Mouse (Mus musculus) telencephalon, adult 2 months (tissue): Measurements from ENCODE around the gene Pdia4.
"Not testable (repeated sequence)": the region's sequence is repeated elsewhere in the genome, so short reads cannot be mapped to it uniquely, and the experiment has no call there.

ENCODE experiments used
- DNase-seq: peaks from one replicate; pipeline ENCODE4 v3.0.0-alpha.2; 2011; ENCODE audit warnings: low read depth, low spot score

The Pdia4 gene

DNA sequence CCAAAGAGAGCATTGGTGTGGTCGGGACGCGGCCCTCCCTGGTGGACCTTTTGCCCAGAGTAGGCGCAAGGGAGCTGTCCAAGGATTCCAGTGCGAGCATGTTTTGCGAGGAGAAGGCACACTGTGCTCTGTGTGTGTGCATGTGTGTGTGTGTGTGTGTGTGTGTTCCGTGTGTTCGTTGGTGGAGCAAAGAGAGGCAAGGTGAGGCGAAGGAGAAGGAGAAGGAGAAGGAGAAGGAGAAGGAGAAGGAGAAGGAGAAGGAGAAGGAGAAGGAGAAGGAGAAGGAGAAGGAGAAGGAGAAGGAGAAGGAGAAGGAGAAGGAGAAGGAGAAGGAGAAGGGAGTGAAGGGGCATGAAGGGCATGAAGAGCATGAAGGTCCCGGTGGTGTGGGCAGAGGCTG is 50.5 kb downstream of the Pdia4 start:
- DNase-seq, result not testable (repeated sequence)

DNA sequence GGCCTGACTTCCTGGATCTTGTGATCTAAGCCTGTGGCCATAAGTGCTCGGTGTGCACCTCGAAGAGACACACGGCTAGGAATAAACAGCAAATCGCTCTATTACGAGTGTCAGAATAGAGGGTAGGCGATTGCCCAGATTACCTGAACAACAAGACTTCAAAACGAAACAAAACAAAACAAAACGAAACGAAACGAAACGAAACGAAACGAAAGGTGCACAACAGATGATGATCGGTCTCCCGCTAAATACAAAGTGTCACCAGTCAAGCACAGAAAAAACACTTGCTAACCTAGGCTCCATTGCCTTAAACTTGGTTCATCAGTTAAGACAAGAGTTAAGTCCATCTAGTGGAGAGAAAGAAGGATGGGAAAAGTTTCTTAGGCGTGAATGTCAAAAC is 53.8 kb downstream of the Pdia4 start:
- not testable (repeated sequence) for DNase-seq

- not testable (repeated sequence) for DNase-seq
These were observed 55.4 kb downstream of the Pdia4 start for GRCm38 (mm10) chr6:47757849-47758248.

- DNase-seq, result not testable (repeated sequence)
These were observed 55.8 kb downstream of the Pdia4 start for GRCm38 (mm10) chr6:47757429-47757828.

DNA sequence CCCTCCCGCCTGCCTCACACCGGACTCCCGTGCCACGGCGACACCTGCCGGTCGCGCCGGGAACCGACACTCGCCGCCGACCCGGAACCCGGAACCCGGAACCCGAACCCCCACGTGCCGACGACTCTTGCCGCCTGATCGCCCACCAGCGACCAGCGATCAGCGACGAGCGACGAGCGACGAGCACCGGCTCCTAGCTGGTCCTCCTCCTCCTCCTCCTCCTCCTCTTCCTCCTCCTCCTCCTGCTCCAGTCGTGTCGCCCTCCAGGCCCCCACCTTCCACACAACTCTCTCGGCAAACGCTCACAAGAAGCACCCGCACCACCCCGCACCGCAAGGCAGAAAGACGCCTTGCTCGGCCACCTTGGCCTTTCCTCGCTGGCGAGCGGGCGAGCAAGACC is 60.1 kb downstream of the Pdia4 start:
- DNase-seq, result not testable (repeated sequence)

DNA sequence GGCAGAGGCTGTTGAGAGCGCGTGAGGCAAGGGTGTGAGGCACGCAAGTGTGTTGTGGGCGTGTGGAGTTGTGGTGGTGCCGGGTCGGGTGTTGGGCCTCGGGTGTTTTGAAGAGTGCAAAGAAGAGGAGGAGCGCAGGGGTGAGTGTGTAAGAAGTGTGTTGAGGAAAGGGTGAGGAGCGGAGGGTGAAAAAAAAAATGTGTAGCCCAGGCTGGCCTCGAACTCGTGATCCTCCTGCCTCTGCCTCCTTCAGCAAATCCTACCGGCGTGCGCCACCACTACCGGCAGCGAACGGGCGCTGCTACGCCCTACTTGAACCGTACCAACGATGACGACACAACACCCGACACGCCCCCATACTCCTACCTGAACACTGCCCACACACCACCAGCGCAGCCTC is 64.9 kb downstream of the Pdia4 start:
- not testable (repeated sequence) for DNase-seq

- DNase-seq, result not testable (repeated sequence)
These were observed 65.3 kb downstream of the Pdia4 start for GRCm38 (mm10) chr6:47747886-47748285.
